Mouse (Mus musculus): ENCODE measurements around the gene Ercc6l. TPM values are rescaled to one million over a fixed set of nuclear protein-coding genes. Genes with fewer than 3 reads are reported as not detected.
A peak's percentile ranks its signal among the peaks of the same experiment; 100 is the strongest.
"Not testable (repeated sequence)": the region's sequence is repeated elsewhere in the genome, so short reads cannot be mapped to it uniquely, and the experiment has no call there.

Ercc6l gene
- total RNA-seq, 2 experiments from 2014 or later: 0.09 TPM

- intact Hi-C loops (cut with DNase I): no loop called here
- no peak for DNase-seq (ENCODE audit: extremely low spot score in 1 of 2, low spot score in 2 of 2)
- H3K27ac ChIP-seq: no peak overlapping the region; the same call in 1 of the 2 replicates
Measured at GRCm38 (mm10) chrX:102166986-102167385, 10.1 kb upstream of the Ercc6l start.

GRCm38 (mm10) chrX:102166521-102166920 is 9.6 kb upstream of the Ercc6l start:
- no peak for DNase-seq (ENCODE audit: extremely low spot score in 1 of 2, low spot score in 2 of 2)
- intact Hi-C loops (cut with DNase I): no loop called here
- H3K27ac ChIP-seq: no peak overlapping the region; the same call in 1 of the 2 replicates
- TF ChIP-seq CTCF (IDR thresholded peaks at IDR 0.05): no peak
- H3K4me3 ChIP-seq: no peak overlapping the region

More at GRCm38 (mm10) chrX:102166986-102167385, 10.1 kb upstream of the Ercc6l start:
- no peak for TF ChIP-seq CTCF (IDR thresholded peaks at IDR 0.05)
- no peak overlapping the region for H3K4me3 ChIP-seq

GRCm38 (mm10) chrX:102163529-102163928 is 6.6 kb upstream of the Ercc6l start:
- Histone ChIP-seq H3K27ac (no peak overlapping the region), H3K4me3 (no peak overlapping the region)
- intact Hi-C loops (cut with DNase I): loop anchor here (5.0 kb wide), 1 partner anchor 314 kb away; no protein-coding TSS in a partner anchor
- DNase-seq (ENCODE audit: extremely low spot score in 1 of 2, low spot score in 2 of 2): no peak
- TF ChIP-seq CTCF (IDR thresholded peaks at IDR 0.05): no peak

- no peak overlapping the region for H3K4me3 ChIP-seq
- no peak overlapping the region for H3K27ac ChIP-seq
- intact Hi-C loops (cut with DNase I): loop anchor here (5.0 kb wide), 1 partner anchor 314 kb away; no protein-coding TSS in a partner anchor
- DNase-seq (ENCODE audit: extremely low spot score in 1 of 2, low spot score in 2 of 2): no peak
- no peak; the same call in none of the 2 replicates for TF ChIP-seq CTCF (IDR thresholded peaks at IDR 0.05)
Measured at GRCm38 (mm10) chrX:102163096-102163495, 6.2 kb upstream of the Ercc6l start.

- Histone ChIP-seq H3K4me3 (no peak overlapping the region), H3K27ac (no peak overlapping the region)
- intact Hi-C loops (cut with DNase I): loop anchor here (5.0 kb wide), 1 partner anchor 317 kb away; no protein-coding TSS in a partner anchor
- TF ChIP-seq CTCF (IDR thresholded peaks at IDR 0.05): no peak
- DNase-seq (ENCODE audit: extremely low spot score in 1 of 2, low spot score in 2 of 2): no peak
Measured at GRCm38 (mm10) chrX:102160528-102160927, 3.6 kb upstream of the Ercc6l start.

GRCm38 (mm10) chrX:102159778-102160177 is 2.9 kb upstream of the Ercc6l start:
- intact Hi-C loops (cut with DNase I): loop anchor here (5.0 kb wide), 1 partner anchor 318 kb away; no protein-coding TSS in a partner anchor
- no peak overlapping the region for H3K4me3 ChIP-seq
- TF ChIP-seq CTCF (IDR thresholded peaks at IDR 0.05): peak; percentile 56
- peak in 1 of 2 experiments; percentile 20 for DNase-seq (ENCODE audit: extremely low spot score in 1 of 2, low spot score in 2 of 2)
- H3K27ac ChIP-seq: no peak overlapping the region

- DNase-seq (ENCODE audit: extremely low spot score in 1 of 2, low spot score in 2 of 2): no peak
- no peak for TF ChIP-seq CTCF (IDR thresholded peaks at IDR 0.05)
- intact Hi-C loops (cut with DNase I): loop anchor here (2.0 kb wide), 1 partner anchor 31 kb away; the partner anchor contains the start of gene Rps4x
- Histone ChIP-seq H3K4me3 (peak overlapping the region; percentile 40), H3K27ac (no peak overlapping the region)
Measured at GRCm38 (mm10) chrX:102157423-102157791, 516 bp upstream of the Ercc6l start.

GRCm38 (mm10) chrX:102141157-102141556 is 15.7 kb downstream of the Ercc6l start:
- Histone ChIP-seq H3K4me3 (no peak overlapping the region), H3K27ac (no peak overlapping the region)
- intact Hi-C loops (cut with DNase I): no loop called here
- TF ChIP-seq CTCF (IDR thresholded peaks at IDR 0.05): no peak
- DNase-seq (ENCODE audit: extremely low spot score in 1 of 2, low spot score in 2 of 2): no peak

- DNase-seq (ENCODE audit: extremely low spot score in 1 of 2, low spot score in 2 of 2): no peak
- H3K27ac ChIP-seq: no peak overlapping the region
- intact Hi-C loops (cut with DNase I): no loop called here
- no peak overlapping the region for H3K4me3 ChIP-seq
- no peak for TF ChIP-seq CTCF (IDR thresholded peaks at IDR 0.05)
Measured at GRCm38 (mm10) chrX:102121321-102121720, 35.6 kb downstream of the Ercc6l start.

- intact Hi-C loops (cut with DNase I): loop anchor here (5.0 kb wide), 1 partner anchor 167 kb away; no protein-coding TSS in a partner anchor
- Histone ChIP-seq H3K4me3 (peak within 1 kb of the TSS; percentile 62), H3K27ac (peak within 1 kb of the TSS; percentile 77)
- peak; percentile 21 for TF ChIP-seq CTCF (IDR thresholded peaks at IDR 0.05)
- DNase-seq (ENCODE audit: extremely low spot score in 1 of 2, low spot score in 2 of 2): peak; percentile 83 to 88
Measured at GRCm38 (mm10) chrX:102119042-102119864, 37.6 kb downstream of the Ercc6l start, which contains the start of gene Pin4. TSS of gene Pin4 (plus strand) at chrX:102119447.

- H3K4me3 ChIP-seq: no peak overlapping the region
- DNase-seq (ENCODE audit: extremely low spot score in 1 of 2, low spot score in 2 of 2): peak in 1 of 2 experiments; percentile 11
- intact Hi-C loops (cut with DNase I): loop anchor here (5.0 kb wide), 1 partner anchor 163 kb away; no protein-coding TSS in a partner anchor
- H3K27ac ChIP-seq: peak overlapping the region; percentile 34; the same call in 1 of the 2 replicates
- TF ChIP-seq CTCF (IDR thresholded peaks at IDR 0.05): no peak
Measured at GRCm38 (mm10) chrX:102115676-102116075, 41.2 kb downstream of the Ercc6l start.

GRCm38 (mm10) chrX:102109349-102109748 is 47.5 kb downstream of the Ercc6l start:
- H3K4me3 ChIP-seq; DNase-seq (ENCODE audit: extremely low spot score in 1 of 2, low spot score in 2 of 2); H3K27ac ChIP-seq; intact Hi-C loops (cut with DNase I): not testable (repeated sequence)

GRCm38 (mm10) chrX:102103830-102104229 is 53.1 kb downstream of the Ercc6l start:
- intact Hi-C loops (cut with DNase I); H3K4me3 ChIP-seq; H3K27ac ChIP-seq; DNase-seq (ENCODE audit: extremely low spot score in 1 of 2, low spot score in 2 of 2): not testable (repeated sequence)
